Mouse (Mus musculus) kidney, postnatal 0 days (tissue): Measurements from ENCODE around the gene Rcor1. TPM values are rescaled to one million over a fixed set of nuclear protein-coding genes. Genes with fewer than 3 reads are reported as not detected.

Experiments used
- ATAC-seq: fragments of 200-750 bp; cut with Nextera tagmentation; replicated peaks from 2 replicates; pipeline ENCODE4 v1.8.0; 2017; ENCODE audit warnings: low read depth, moderate number of reproducible peaks, moderate TSS enrichment, moderate library complexity; ENCODE audit not compliant: low FRiP score
- DNase-seq: peaks from one replicate; pipeline ENCODE4 v3.0.0-alpha.2; 2016; ENCODE audit warnings: low spot score
- H3K27ac ChIP-seq: fragments of 300-500 bp; sonication (generic); 2 replicates; pipeline ENCODE4 v1.5.1; 2014; ENCODE audit warnings: mild to moderate bottlenecking
- H3K27me3 ChIP-seq: fragments of 300-500 bp; sonication (generic); 2 replicates; pipeline ENCODE4 v1.6.1; 2014; ENCODE audit warnings: low read length, mixed read lengths; ENCODE audit not compliant: insufficient read depth
- H3K36me3 ChIP-seq: fragments of 300-500 bp; sonication (generic); 2 replicates; pipeline ENCODE4 v1.6.1; 2014; ENCODE audit warnings: low read length, mixed read lengths; ENCODE audit not compliant: insufficient read depth
- H3K4me1 ChIP-seq: fragments of 300-500 bp; sonication (generic); replicated peaks from 2 replicates; pipeline ENCODE4 v1.6.1; 2014; ENCODE audit warnings: antibody characterized with exemption, low read length, mixed read lengths; ENCODE audit not compliant: insufficient read depth
- H3K4me2 ChIP-seq: fragments of 300-500 bp; sonication (generic); 2 replicates; pipeline ENCODE4 v1.6.1; 2014; ENCODE audit warnings: mild to moderate bottlenecking, low read length, moderate library complexity, mixed read lengths
- H3K4me3 ChIP-seq: fragments of 300-500 bp; sonication (generic); replicated peaks from 2 replicates; pipeline ENCODE4 v1.5.1; 2014; ENCODE audit warnings: low read depth, low read length
- H3K9ac ChIP-seq: fragments of 300-500 bp; sonication (generic); 2 replicates; pipeline ENCODE4 v1.6.1; 2014; ENCODE audit warnings: low read depth, low read length
- H3K9me3 ChIP-seq: fragments of 300-500 bp; sonication (generic); replicated peaks from 2 replicates; pipeline ENCODE4 v1.6.1; 2016; ENCODE audit warnings: low read length, inconsistent platforms, mixed read lengths
- CTCF ChIP-seq: IDR thresholded peaks from 2 replicates; pipeline ENCODE4 v1.5.1; 2016; ENCODE audit warnings: antibody characterized with exemption, low read depth, mild to moderate bottlenecking, moderate library complexity
- WGBS: fragments of 180-500 bp; shearing (Covaris S2); extraction: QIAGEN DNeasy Blood & Tissue Kit; methylation state at CpG from one replicate; pipeline ENCODE4 v1.1.7; 2014; 5-methylcytosine and 5-hydroxymethylcytosine counted together
- polyA plus RNA-seq: library from polyadenylated mRNA; unstranded; fragments of >200 nt; fragmentation: Nextera tagmentation; extraction: Ambion mirVana; gene quantifications from 2 replicates; pipeline ENCODE4 v1.2.1, GENCODE M21; 2015

Rcor1 gene
- polyA plus RNA-seq, 1 experiment from 2014 or later: 10.1 TPM

DNA sequence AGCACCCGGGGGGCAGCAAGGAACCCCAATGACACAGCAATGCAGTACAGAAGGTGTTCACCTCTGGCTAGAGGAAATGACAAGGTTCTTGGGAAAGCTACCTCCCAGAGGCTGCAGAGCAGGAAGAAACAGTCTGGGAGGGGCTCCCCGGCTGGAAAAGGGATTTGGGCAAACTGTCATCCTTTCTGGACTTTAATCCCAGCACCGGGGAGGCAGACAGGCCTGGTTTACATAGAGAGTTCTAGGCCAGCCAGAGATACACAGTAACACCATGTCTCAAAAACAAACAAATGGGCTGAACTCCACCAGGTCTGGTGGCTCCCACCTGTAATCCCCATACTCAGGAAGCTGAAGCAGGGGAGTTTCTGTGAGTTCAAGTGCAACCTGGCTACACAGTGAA lies 45.9 kb upstream of the Rcor1 start:
- no peak for TF ChIP-seq CTCF
- Histone ChIP-seq H3K4me3 (no peak overlapping the region), H3K4me1 (no peaks in the 10 kb centered on the region), H3K9me3 (no peaks in the 10 kb centered on the region), H3K27me3 (no peaks in the 10 kb centered on the region), H3K9ac (no peak overlapping the region), H3K27ac (no peak overlapping the region; the same call in 1 of the 2 replicates), H3K36me3 (no peaks in the 10 kb centered on the region), H3K4me2 (no peak overlapping the region)
- DNase-seq (no peak), ATAC-seq (no peak)
- WGBS: 79% methylated on average over 3 of the region's 3 CpGs

DNA sequence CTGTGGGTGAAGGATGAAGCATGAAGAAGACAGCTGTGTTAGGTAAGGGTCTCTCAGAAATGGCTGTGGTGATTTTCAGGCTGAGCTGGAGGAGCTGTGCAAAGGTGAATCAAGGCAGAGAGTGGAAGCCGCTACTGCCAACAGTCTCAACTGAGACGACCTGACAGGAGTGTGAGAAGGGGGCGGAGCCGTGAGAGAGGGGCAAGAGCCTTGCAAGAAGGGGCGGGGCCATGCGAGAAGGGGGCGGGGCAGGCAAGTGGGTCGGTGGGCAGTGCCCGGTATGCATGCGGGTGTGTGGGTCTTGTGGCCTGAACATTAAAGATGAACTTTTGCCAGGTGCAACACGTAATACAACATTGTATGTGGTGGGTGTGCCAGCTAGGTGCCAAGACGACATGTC lies 44.5 kb upstream of the Rcor1 start:
- Histone ChIP-seq H3K27ac (no peak overlapping the region), H3K27me3 (no peaks in the 10 kb centered on the region), H3K36me3 (no peaks in the 10 kb centered on the region), H3K4me2 (no peak overlapping the region), H3K9ac (no peak overlapping the region), H3K4me1 (no peaks in the 10 kb centered on the region), H3K4me3 (no peak overlapping the region), H3K9me3 (no peaks in the 10 kb centered on the region)
- DNase-seq: no peak
- TF ChIP-seq CTCF: no peak
- 40% methylated on average over 12 of the region's 12 CpGs for WGBS
- no peak for ATAC-seq

DNA sequence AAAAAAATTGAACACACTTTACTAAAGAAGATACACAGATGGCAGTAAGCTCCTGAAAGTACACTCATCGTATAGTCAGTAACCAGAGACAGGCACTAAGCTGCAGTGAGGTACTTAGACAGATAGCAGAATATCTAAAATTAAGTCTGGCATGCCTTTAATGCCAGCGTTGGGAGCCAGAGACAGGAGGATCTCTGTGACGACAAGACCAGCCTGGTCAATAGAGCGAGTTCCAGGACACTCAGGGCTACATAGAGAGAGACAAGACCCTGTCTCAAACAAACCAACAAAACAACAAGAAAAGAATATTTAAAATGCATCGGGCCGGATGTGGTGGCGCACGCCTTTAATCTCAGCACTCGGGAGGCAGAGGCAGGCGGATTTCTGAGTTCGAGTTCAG lies 41.1 kb upstream of the Rcor1 start:
- DNase-seq (no peak), ATAC-seq (no peak)
- Histone ChIP-seq H3K4me1 (no peaks in the 10 kb centered on the region), H3K36me3 (no peaks in the 10 kb centered on the region), H3K9me3 (no peaks in the 10 kb centered on the region), H3K27me3 (no peaks in the 10 kb centered on the region), H3K9ac (no peak overlapping the region), H3K27ac (no peak overlapping the region), H3K4me2 (no peak overlapping the region), H3K4me3 (no peak overlapping the region)
- TF ChIP-seq CTCF: no peak
- WGBS: 99% methylated on average over 11 of the region's 11 CpGs

DNA sequence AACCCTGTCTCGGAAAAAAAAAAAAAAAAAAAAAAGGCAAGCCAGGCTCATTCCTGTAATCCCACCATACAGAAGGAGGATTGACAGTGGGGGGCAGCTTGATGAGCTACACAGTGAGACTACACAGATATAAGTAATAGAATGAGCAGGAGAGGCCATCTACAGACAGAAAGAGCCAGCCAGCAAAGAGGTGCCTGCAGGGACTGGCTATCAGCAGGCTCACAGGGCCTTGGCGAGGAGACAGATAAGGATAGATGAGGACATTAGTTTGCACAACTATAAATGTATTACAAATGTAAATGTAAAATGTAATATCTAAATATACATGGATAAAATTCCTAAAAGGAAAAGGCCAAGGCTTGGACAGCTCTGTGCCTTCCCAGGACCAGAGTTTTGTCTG lies 39.3 kb upstream of the Rcor1 start:
- no peak overlapping the region for H3K27ac ChIP-seq
- H3K27me3 ChIP-seq: no peaks in the 10 kb centered on the region
- H3K9ac ChIP-seq: no peak overlapping the region
- ATAC-seq (no peak), DNase-seq (no peak)
- no peaks in the 10 kb centered on the region for H3K36me3 ChIP-seq
- no peak for TF ChIP-seq CTCF
- 91% methylated on average over 2 of the region's 2 CpGs for WGBS
- H3K9me3 ChIP-seq: no peaks in the 10 kb centered on the region
- H3K4me2 ChIP-seq: no peak overlapping the region
- no peak overlapping the region for H3K4me3 ChIP-seq
- no peaks in the 10 kb centered on the region for H3K4me1 ChIP-seq

DNA sequence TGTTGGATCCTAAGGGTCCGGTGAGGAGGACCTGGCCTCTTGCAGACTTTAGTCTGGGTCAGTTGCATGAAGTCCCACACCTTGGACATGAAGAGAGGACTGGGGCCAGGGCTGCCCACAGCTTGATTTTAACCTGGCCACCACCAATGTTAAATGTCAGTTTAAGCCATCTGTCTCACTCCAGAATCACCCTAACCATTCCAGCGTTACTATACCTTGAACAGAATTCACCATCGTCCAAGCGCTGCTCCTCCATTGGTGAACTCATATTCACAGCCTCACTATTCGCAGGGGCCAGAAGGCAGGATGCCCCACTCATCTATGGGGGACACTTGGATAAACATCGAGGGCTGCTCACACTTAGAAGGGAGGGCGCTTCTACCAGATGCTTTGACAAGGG lies 38.2 kb upstream of the Rcor1 start:
- no peak overlapping the region for H3K9ac ChIP-seq
- no peak overlapping the region for H3K27ac ChIP-seq
- DNase-seq (no peak), ATAC-seq (no peak)
- WGBS: 91% methylated on average over 7 of the region's 7 CpGs
- TF ChIP-seq CTCF: no peak
- no peaks in the 10 kb centered on the region for H3K4me1 ChIP-seq
- no peaks in the 10 kb centered on the region for H3K27me3 ChIP-seq
- H3K4me2 ChIP-seq: no peak overlapping the region
- H3K4me3 ChIP-seq: no peak overlapping the region
- no peaks in the 10 kb centered on the region for H3K9me3 ChIP-seq
- H3K36me3 ChIP-seq: no peaks in the 10 kb centered on the region

DNA sequence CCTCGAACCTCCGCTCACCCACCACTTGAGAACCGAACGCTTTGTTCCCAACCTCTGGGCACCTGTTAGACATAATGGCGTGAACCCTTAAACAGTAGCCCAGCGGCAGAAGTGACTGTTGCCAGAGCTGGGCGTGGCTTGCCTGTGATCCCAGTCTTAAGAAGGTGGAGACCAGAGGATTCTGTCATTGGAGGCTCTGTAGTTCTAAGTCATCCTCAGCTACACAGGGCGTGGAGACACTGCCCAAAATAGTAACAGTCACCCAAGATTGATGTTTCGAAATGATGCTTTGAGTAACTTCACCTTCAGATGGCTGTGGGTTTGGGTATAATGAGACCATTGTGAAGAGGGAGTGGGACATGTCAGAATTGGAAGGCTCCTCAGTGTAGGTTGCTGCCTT lies 35.0 kb upstream of the Rcor1 start:
- Histone ChIP-seq H3K27ac (no peak overlapping the region), H3K9ac (no peak overlapping the region), H3K4me1 (peaks cover 11% of the 10 kb centered on the region), H3K4me3 (no peak overlapping the region), H3K9me3 (no peaks in the 10 kb centered on the region), H3K36me3 (no peaks in the 10 kb centered on the region), H3K4me2 (no peak overlapping the region), H3K27me3 (no peaks in the 10 kb centered on the region)
- no peak for DNase-seq
- 78% methylated on average over 9 of the region's 9 CpGs for WGBS
- no peak for TF ChIP-seq CTCF
- ATAC-seq: no peak

DNA sequence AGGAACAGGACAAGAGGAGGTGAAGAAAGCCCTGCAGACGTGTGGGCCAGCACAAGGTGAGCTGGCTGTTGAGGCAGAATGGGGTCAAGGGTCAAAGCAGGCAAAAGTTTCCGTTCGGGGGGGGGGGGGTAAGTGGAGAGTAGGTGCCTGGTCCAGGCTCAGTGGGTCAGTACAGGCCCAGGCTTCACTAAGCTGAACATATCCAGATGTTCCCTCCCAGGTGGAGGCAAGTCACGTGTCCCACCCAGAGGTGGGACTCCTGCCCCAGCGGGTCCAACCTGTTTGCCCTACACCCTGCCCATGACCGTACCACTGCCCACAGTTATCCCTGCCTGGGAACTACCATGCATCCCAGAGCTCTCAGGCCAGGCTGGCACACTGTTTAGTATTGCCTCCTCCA lies 33.3 kb upstream of the Rcor1 start:
- H3K4me1 ChIP-seq: peaks cover 11% of the 10 kb centered on the region
- DNase-seq (no peak), ATAC-seq (no peak; the same call in 1 of the 2 replicates)
- WGBS: 65% methylated on average over 6 of the region's 6 CpGs
- no peaks in the 10 kb centered on the region for H3K27me3 ChIP-seq
- H3K36me3 ChIP-seq: no peaks in the 10 kb centered on the region
- no peak overlapping the region for H3K4me2 ChIP-seq
- no peaks in the 10 kb centered on the region for H3K9me3 ChIP-seq
- no peak overlapping the region for H3K4me3 ChIP-seq
- TF ChIP-seq CTCF: no peak
- no peak overlapping the region for H3K9ac ChIP-seq
- H3K27ac ChIP-seq: no peak overlapping the region
